Mouse (Mus musculus) neural tube, embryonic 11.5 days (tissue): ENCODE data around the gene Wbp2nl. TPM values are rescaled to one million over a fixed set of nuclear protein-coding genes. Genes with fewer than 3 reads are reported as not detected.
A peak's percentile ranks its signal among the peaks of the same experiment; 100 is the strongest.

ENCODE experiments used
- ATAC-seq: fragments of 200-750 bp; cut with Nextera tagmentation; 2 replicates; pipeline ENCODE4 v1.8.0; 2017; ENCODE audit warnings: moderate number of reproducible peaks, mild to moderate bottlenecking, moderate TSS enrichment, moderate library complexity; ENCODE audit not compliant: insufficient read depth, low FRiP score, low TSS enrichment
- DNase-seq: peaks from one replicate; pipeline ENCODE4 v3.0.0-alpha.2; 2015; ENCODE audit warnings: low spot score
- H3K27ac ChIP-seq: fragments of 300-500 bp; sonication (generic); 2 replicates; pipeline ENCODE4 v1.5.1; 2014; ENCODE audit warnings: low read depth, mild to moderate bottlenecking, low read length
- H3K27me3 ChIP-seq: fragments of 300-500 bp; sonication (generic); 2 replicates; pipeline ENCODE4 v1.6.1; 2014; ENCODE audit warnings: mild to moderate bottlenecking, low read length, mixed read lengths; ENCODE audit not compliant: control insufficient read depth, insufficient read depth
- H3K36me3 ChIP-seq: fragments of 300-500 bp; sonication (generic); 2 replicates; pipeline ENCODE4 v1.6.1; 2014; ENCODE audit warnings: mild to moderate bottlenecking, low read length, moderate library complexity, mixed read lengths; ENCODE audit not compliant: control insufficient read depth, insufficient read depth
- H3K4me1 ChIP-seq: fragments of 300-500 bp; sonication (generic); 2 replicates; pipeline ENCODE4 v1.6.1; 2014; ENCODE audit warnings: low read length, mixed read lengths; ENCODE audit not compliant: control insufficient read depth, insufficient read depth
- H3K4me2 ChIP-seq: fragments of 300-500 bp; sonication (generic); 2 replicates; pipeline ENCODE4 v1.6.1; 2014; ENCODE audit warnings: low read depth, mild to moderate bottlenecking, moderate library complexity
- H3K4me3 ChIP-seq: fragments of 300-500 bp; sonication (generic); 2 replicates; pipeline ENCODE4 v1.5.1; 2014; ENCODE audit warnings: low read depth, low read length
- H3K9ac ChIP-seq: fragments of 300-500 bp; sonication (generic); 2 replicates; pipeline ENCODE4 v1.6.1; 2014; ENCODE audit warnings: mild to moderate bottlenecking, low read length
- H3K9me3 ChIP-seq: fragments of 300-500 bp; sonication (generic); 2 replicates; pipeline ENCODE4 v1.6.1; 2016; ENCODE audit warnings: low read length; ENCODE audit not compliant: control insufficient read depth
- WGBS: fragments of 180-500 bp; shearing (Covaris S2); extraction: QIAGEN DNeasy Blood & Tissue Kit; methylation state at CpG from one replicate; pipeline ENCODE4 v1.1.7; 2014; 5-methylcytosine and 5-hydroxymethylcytosine counted together
- polyA plus RNA-seq: library from polyadenylated mRNA; unstranded; fragments of >200 nt; fragmentation: Nextera tagmentation; extraction: Ambion mirVana; gene quantifications from 2 replicates; pipeline ENCODE4 v1.2.1, GENCODE M21; 2014

The Wbp2nl gene
- polyA plus RNA-seq, 1 experiment from 2014 or later = 0.27 TPM

- peaks cover 11% of the 10 kb centered on the region for H3K27me3 ChIP-seq
- no peak overlapping the region for H3K27ac ChIP-seq
- peaks cover 11% of the 10 kb centered on the region for H3K4me1 ChIP-seq
- no peaks in the 10 kb centered on the region for H3K9me3 ChIP-seq
- no peak overlapping the region for H3K4me3 ChIP-seq
- no peak overlapping the region for H3K9ac ChIP-seq
- H3K36me3 ChIP-seq = peaks cover 2% of the 10 kb centered on the region; the same call in 1 of the 2 replicates
- no peak overlapping the region for H3K4me2 ChIP-seq
- ATAC-seq = no peak
- 71% methylated on average over 12 of the region's 12 CpGs for WGBS
- DNase-seq = no peak
Observed at GRCm38 (mm10) chr15:82336629-82337028, 37.9 kb downstream of the Wbp2nl start.

GRCm38 (mm10) chr15:82337875-82338274 lies 39.1 kb downstream of the Wbp2nl start:
- peak overlapping the region; percentile 64 for H3K9ac ChIP-seq
- 64% methylated on average over 4 of the region's 4 CpGs for WGBS
- H3K4me2 ChIP-seq = peak overlapping the region; percentile 67
- no peaks in the 10 kb centered on the region for H3K9me3 ChIP-seq
- ATAC-seq (no peak), DNase-seq (no peak)
- H3K36me3 ChIP-seq = peaks cover 2% of the 10 kb centered on the region; the same call in 1 of the 2 replicates
- peaks cover 11% of the 10 kb centered on the region for H3K4me1 ChIP-seq
- H3K27ac ChIP-seq = no peak overlapping the region
- peaks cover 11% of the 10 kb centered on the region for H3K27me3 ChIP-seq
- peak overlapping the region; percentile 40 for H3K4me3 ChIP-seq

GRCm38 (mm10) chr15:82338593-82339112 lies 39.9 kb downstream of the Wbp2nl start, which contains the start of the genes Naga, Pheta2 and Smdt1:
Gene Naga, minus strand, starts transcription at chr15:82338925.
Gene Pheta2, plus strand, starts transcription at chr15:82338942.
Gene Smdt1, plus strand, starts transcription at chr15:82338959.
- peaks cover 11% of the 10 kb centered on the region for H3K27me3 ChIP-seq
- no peaks in the 10 kb centered on the region for H3K9me3 ChIP-seq
- peak within 1 kb of the TSS; percentile 64 for H3K9ac ChIP-seq
- DNase-seq (peak; percentile 98), ATAC-seq (peak; percentile 89)
- H3K4me1 ChIP-seq = peaks cover 11% of the 10 kb centered on the region
- peaks cover 2% of the 10 kb centered on the region; the same call in 1 of the 2 replicates for H3K36me3 ChIP-seq
- 0% methylated on average over 41 of the region's 41 CpGs for WGBS
- no peak within 1 kb of the TSS for H3K27ac ChIP-seq
- peak within 1 kb of the TSS; percentile 40 for H3K4me3 ChIP-seq
- H3K4me2 ChIP-seq = peak within 1 kb of the TSS; percentile 67

- peak overlapping the region; percentile 67 for H3K4me2 ChIP-seq
- H3K27ac ChIP-seq = no peak overlapping the region
- WGBS = 59% methylated on average over 10 of the region's 10 CpGs
- H3K4me1 ChIP-seq = peaks cover 11% of the 10 kb centered on the region
- H3K9me3 ChIP-seq = no peaks in the 10 kb centered on the region
- no peak for DNase-seq
- peaks cover 11% of the 10 kb centered on the region for H3K27me3 ChIP-seq
- peaks cover 2% of the 10 kb centered on the region; the same call in 1 of the 2 replicates for H3K36me3 ChIP-seq
- H3K4me3 ChIP-seq = peak overlapping the region; percentile 40
- ATAC-seq = no peak
- H3K9ac ChIP-seq = peak overlapping the region; percentile 64
Observed at GRCm38 (mm10) chr15:82339150-82339549, 40.4 kb downstream of the Wbp2nl start.

- no peaks in the 10 kb centered on the region for H3K9me3 ChIP-seq
- H3K4me2 ChIP-seq = no peak overlapping the region
- 75% methylated on average over 8 of the region's 8 CpGs for whole genome bisulfite sequencing
- ATAC-seq = no peak
- no peak overlapping the region for H3K9ac ChIP-seq
- H3K4me3 ChIP-seq = no peak overlapping the region
- H3K27ac ChIP-seq = no peak overlapping the region
- DNase-seq = no peak
- no peaks in the 10 kb centered on the region; the same call in 1 of the 2 replicates for H3K36me3 ChIP-seq
- H3K27me3 ChIP-seq = peaks cover 11% of the 10 kb centered on the region
- H3K4me1 ChIP-seq = peaks cover 11% of the 10 kb centered on the region
Observed at GRCm38 (mm10) chr15:82339634-82340254, 41.0 kb downstream of the Wbp2nl start.

- DNase-seq (no peak), ATAC-seq (no peak)
- peak overlapping the region; percentile 58 for H3K9ac ChIP-seq
- H3K27me3 ChIP-seq = peaks cover 11% of the 10 kb centered on the region
- no peaks in the 10 kb centered on the region for H3K9me3 ChIP-seq
- peaks cover 11% of the 10 kb centered on the region for H3K4me1 ChIP-seq
- H3K4me3 ChIP-seq = peak overlapping the region; percentile 34
- H3K36me3 ChIP-seq = no peaks in the 10 kb centered on the region; the same call in 1 of the 2 replicates
- H3K4me2 ChIP-seq = peak overlapping the region; percentile 64
- H3K27ac ChIP-seq = peak overlapping the region; percentile 17; the same call in 1 of the 2 replicates
- WGBS = 38% methylated on average over 21 of the region's 21 CpGs
Observed at GRCm38 (mm10) chr15:82340414-82341035, 41.8 kb downstream of the Wbp2nl start.

GRCm38 (mm10) chr15:82341036-82341501 lies 42.3 kb downstream of the Wbp2nl start:
- Histone ChIP-seq H3K4me1 (peaks cover 11% of the 10 kb centered on the region), H3K27ac (peak overlapping the region; percentile 17; the same call in 1 of the 2 replicates), H3K9ac (peak overlapping the region; percentile 58), H3K4me2 (peak overlapping the region; percentile 64), H3K36me3 (no peaks in the 10 kb centered on the region), H3K27me3 (peaks cover 11% of the 10 kb centered on the region), H3K9me3 (no peaks in the 10 kb centered on the region), H3K4me3 (peak overlapping the region; percentile 34)
- 3% methylated on average over 40 of the region's 40 CpGs for WGBS
- no peak for ATAC-seq
- DNase-seq = peak; percentile 50

- no peak for ATAC-seq
- Histone ChIP-seq H3K27me3 (peaks cover 11% of the 10 kb centered on the region), H3K4me3 (no peak overlapping the region), H3K27ac (no peak overlapping the region), H3K4me1 (peaks cover 15% of the 10 kb centered on the region), H3K4me2 (peak overlapping the region; percentile 64; the same call in 1 of the 2 replicates), H3K9me3 (no peaks in the 10 kb centered on the region), H3K36me3 (no peaks in the 10 kb centered on the region), H3K9ac (no peak overlapping the region; the same call in 1 of the 2 replicates)
- DNase-seq = no peak
- 66% methylated on average over 15 of the region's 15 CpGs for WGBS
Observed at GRCm38 (mm10) chr15:82341675-82342542, 43.2 kb downstream of the Wbp2nl start.
